Mouse (Mus musculus): ENCODE data around the gene Tox2. TPM values are rescaled to one million over a fixed set of nuclear protein-coding genes. Genes with fewer than 3 reads are reported as not detected.

Tox2 gene
- polyA plus RNA-seq, 1 experiment from 2014 or later = 2.7 TPM

DNA sequence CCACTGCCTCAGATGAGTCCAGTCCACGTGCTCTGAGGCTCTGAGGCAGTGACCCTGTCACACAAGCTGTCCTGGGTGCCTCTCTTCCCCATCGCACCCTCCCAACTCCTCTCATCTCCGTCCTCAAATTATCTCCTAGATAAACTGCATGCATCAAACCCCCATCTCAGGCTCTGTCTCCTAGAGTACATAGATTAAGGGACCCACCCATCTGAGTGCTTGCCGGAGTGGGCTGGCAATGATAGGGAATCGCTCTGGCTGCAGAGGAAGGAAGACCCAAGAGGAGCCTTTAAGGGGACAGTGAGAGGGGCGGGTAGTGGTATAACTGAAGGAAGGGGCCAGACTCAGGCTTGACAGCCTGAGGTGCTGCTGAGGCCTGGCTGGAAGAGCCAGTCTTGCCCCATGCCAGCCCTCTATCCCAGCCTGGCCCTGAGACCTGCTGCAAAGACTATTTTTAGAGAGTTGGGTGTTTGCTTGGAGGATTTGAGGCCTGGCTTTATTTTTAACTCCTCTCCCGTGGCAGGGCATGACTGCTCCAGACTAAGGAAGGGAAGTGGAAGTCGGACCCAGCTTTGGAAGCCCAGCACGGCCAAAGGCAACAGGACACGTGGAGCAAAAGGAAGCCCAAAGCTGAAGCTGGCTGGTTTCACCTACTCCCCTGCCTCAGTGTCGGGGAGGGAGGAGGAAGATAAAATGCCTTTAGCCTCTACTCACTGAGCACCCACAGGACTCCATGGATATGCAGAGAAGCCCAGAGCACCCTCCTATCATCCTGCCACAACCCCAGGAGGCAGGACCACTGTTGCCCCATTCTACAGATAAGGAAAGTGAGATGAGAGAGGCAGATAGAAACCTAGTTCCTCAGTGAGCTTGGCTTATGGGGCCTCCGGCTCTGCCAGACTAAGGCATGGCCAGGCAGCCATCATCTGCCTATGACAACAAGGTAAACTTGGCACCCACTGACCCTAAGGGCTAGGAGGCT lies 160.3 kb downstream of the Tox2 start:
- DNase-seq (ENCODE audit: low spot score) = no peak

DNA sequence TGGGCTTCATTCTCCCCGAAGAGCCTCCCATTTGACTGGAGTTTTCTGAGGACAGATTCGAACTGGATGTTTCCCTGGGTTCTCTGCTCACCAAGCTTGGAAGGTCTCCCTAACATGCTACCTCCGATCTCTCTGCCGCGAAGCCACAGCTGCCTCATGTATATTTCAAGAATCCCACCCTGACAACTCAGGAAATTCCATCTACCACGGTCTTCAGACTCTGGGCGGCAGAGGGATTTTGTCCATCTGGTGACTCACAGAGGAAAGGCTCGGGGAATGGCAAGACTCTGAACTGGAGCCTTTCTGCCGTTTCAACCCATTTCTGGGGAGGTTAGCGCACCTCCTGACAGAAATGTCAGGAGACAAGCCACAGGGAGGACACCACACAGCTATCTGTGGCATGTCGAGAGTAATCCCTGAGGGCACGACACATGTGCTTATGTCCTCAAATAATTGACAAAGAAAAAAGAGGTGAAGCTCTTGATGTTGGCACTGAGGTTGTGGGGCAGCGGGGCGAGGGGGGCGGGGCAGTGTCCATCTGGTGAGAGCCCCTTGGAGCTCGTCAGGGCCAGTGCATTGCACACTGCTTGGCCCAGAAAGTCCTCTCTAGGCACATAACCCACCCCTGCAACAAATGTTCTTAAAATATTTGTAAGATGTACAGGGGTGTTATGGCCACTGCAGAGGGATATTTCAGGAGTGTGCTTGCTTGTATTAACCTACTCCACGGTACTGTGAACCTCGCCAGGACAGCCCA lies 162.0 kb downstream of the Tox2 start:
- DNase-seq (ENCODE audit: low spot score) = no peak

DNA sequence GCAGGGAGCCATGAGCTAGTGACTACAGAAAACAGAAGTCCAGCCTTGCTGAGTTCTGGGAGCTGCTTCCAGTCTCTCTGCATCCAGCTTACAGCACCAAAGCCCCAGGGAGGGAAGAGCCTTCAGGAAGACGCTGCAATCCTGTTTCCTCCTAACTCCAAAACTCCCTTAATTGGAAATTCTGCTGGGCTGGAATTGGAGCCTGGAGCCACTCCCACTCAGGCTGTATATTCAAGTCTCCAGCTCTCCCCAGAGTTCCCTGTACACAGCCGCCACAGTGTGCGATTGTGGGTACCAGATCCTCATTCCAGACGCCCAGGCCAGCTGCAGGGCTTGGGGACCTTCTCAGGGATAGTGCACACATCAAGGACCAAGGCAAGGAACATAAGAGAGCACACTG lies 167.2 kb downstream of the Tox2 start:
- DNase-seq (ENCODE audit: low spot score) = no peak

DNA sequence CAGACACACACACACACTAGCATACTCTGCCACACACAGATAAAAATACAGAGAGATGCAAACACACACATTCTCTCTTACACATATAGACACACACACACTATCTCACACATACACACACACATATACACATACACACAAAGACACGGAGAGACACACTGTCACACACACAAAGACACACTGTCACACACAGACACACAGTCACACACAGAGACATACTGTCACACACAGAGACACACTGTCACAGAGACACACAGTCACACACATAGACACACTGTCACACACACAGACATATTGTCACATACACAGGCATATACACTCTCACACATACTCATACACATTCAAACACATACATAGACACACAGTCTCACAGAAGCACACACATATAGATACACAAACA lies 169.7 kb downstream of the Tox2 start:
- no peak for DNase-seq (ENCODE audit: low spot score)

Other genes starting within 250 kb of the Tox2 start
- 0.10 and 0.22 TPM in 2 replicates for gene Sgk2, start 215.8 kb upstream of the Tox2 start, polyA plus RNA-seq (2015; fragmentation: Nextera tagmentation; extraction: Ambion mirVana)
- 54.7 and 59.2 TPM in 2 replicates for gene Ift52, start 185.8 kb upstream of the Tox2 start, polyA plus RNA-seq (2015; fragmentation: Nextera tagmentation; extraction: Ambion mirVana)
- gene Mybl2, start 148.4 kb upstream of the Tox2 start, polyA plus RNA-seq (2015; fragmentation: Nextera tagmentation; extraction: Ambion mirVana) = 26.9 and 27.5 TPM in 2 replicates
- gene Gtsf1l, start 115.3 kb upstream of the Tox2 start, polyA plus RNA-seq (2015; fragmentation: Nextera tagmentation; extraction: Ambion mirVana) = not detected in 2 replicates
- gene Jph2, start 194.9 kb downstream of the Tox2 start, polyA plus RNA-seq (2015; fragmentation: Nextera tagmentation; extraction: Ambion mirVana) = 0.19 and 0.22 TPM in 2 replicates
- gene Oser1, start 221.6 kb downstream of the Tox2 start, polyA plus RNA-seq (2015; fragmentation: Nextera tagmentation; extraction: Ambion mirVana) = 86.6 and 89.2 TPM in 2 replicates
- gene Gdap1l1, start 235.4 kb downstream of the Tox2 start, polyA plus RNA-seq (2015; fragmentation: Nextera tagmentation; extraction: Ambion mirVana) = 0.41 and 0.44 TPM in 2 replicates